Mouse (Mus musculus) hindbrain, postnatal 0 days (tissue): ENCODE results near the gene Itpr2. TPM values are rescaled to one million over a fixed set of nuclear protein-coding genes. Genes with fewer than 3 reads are reported as not detected.

ENCODE experiments used
- ATAC-seq: fragments of 200-750 bp; cut with Nextera tagmentation; 2 replicates; pipeline ENCODE4 v1.8.0; 2017; ENCODE audit warnings: mild to moderate bottlenecking, moderate TSS enrichment, moderate library complexity
- DNase-seq: peaks from one replicate; pipeline ENCODE4 v3.0.0-alpha.2; 2015; ENCODE audit warnings: low spot score
- H3K27ac ChIP-seq: fragments of 300-500 bp; sonication (generic); 2 replicates; pipeline ENCODE4 v1.5.1; 2014; ENCODE audit warnings: mild to moderate bottlenecking
- H3K27me3 ChIP-seq: fragments of 300-500 bp; sonication (generic); 2 replicates; pipeline ENCODE4 v1.6.1; 2014; ENCODE audit warnings: low read length, mixed read lengths; ENCODE audit not compliant: insufficient read depth
- H3K36me3 ChIP-seq: fragments of 300-500 bp; sonication (generic); 2 replicates; pipeline ENCODE4 v1.6.1; 2014; ENCODE audit warnings: low read length, mixed read lengths; ENCODE audit not compliant: insufficient read depth
- H3K4me1 ChIP-seq: fragments of 300-500 bp; sonication (generic); 2 replicates; pipeline ENCODE4 v1.6.1; 2014; ENCODE audit warnings: antibody characterized with exemption, low read length, mixed read lengths; ENCODE audit not compliant: insufficient read depth
- H3K4me2 ChIP-seq: fragments of 300-500 bp; sonication (generic); 2 replicates; pipeline ENCODE4 v1.6.1; 2014; ENCODE audit warnings: low read depth, mild to moderate bottlenecking, low read length, moderate library complexity, mixed read lengths
- H3K4me3 ChIP-seq: fragments of 300-500 bp; sonication (generic); 2 replicates; pipeline ENCODE4 v1.5.1; 2014; ENCODE audit warnings: low read length
- H3K9ac ChIP-seq: fragments of 300-500 bp; sonication (generic); replicated peaks from 2 replicates; pipeline ENCODE4 v1.6.1; 2014; ENCODE audit warnings: mild to moderate bottlenecking, low read length, moderate library complexity, mixed read lengths
- H3K9me3 ChIP-seq: fragments of 300-500 bp; sonication (generic); 2 replicates; pipeline ENCODE4 v1.6.1; 2016; ENCODE audit warnings: low read length, mixed read lengths
- CTCF ChIP-seq: IDR thresholded peaks from 2 replicates; pipeline ENCODE4 v1.5.1; 2016; ENCODE audit warnings: antibody characterized with exemption, control low read depth, low read depth
- WGBS: fragments of 180-500 bp; shearing (Covaris S2); extraction: QIAGEN DNeasy Blood & Tissue Kit; methylation state at CpG from one replicate; pipeline ENCODE4 v1.1.7; 2014; 5-methylcytosine and 5-hydroxymethylcytosine counted together
- polyA plus RNA-seq: library from polyadenylated mRNA; unstranded; fragments of >200 nt; fragmentation: Nextera tagmentation; extraction: Ambion mirVana; gene quantifications from 2 replicates; pipeline ENCODE4 v1.2.1, GENCODE M21; 2015
- total RNA-seq: library from RNA; depleted of rRNA; stranded (reverse); fragments of >200 nt; gene quantifications from 2 replicates; pipeline ENCODE4 v1.2.3, GENCODE M21; 2014

The Itpr2 gene
- total and polyA plus RNA-seq, 2 experiments from 2014 or later: 15.3 to 15.7 TPM

DNA sequence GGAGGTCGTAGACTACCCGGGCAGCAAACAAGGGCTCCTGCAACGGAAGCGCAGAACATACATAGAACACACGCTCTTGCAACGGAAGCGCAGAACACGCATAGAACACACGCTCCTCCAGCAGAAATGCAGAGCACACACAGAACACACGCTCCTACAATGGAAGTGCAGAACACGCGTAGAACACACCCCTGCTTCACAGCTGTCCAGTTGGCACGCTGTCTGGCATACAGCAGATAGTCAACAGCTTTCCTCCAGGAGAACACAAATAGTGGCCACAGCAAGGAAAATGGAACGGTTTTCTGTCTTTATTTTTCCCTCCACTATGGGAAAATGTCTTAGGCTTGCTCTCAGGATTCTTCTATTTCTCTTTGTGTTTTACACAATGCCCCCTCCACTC, 344.9 kb downstream of the Itpr2 start:
- 95% methylated on average over 14 of the region's 14 CpGs for WGBS
- H3K4me1 ChIP-seq: no peaks in the 10 kb centered on the region
- no peak overlapping the region for H3K27ac ChIP-seq
- no peak for TF ChIP-seq CTCF
- H3K4me2 ChIP-seq: no peak overlapping the region
- no peak overlapping the region for H3K4me3 ChIP-seq
- ATAC-seq (no peak), DNase-seq (no peak)
- H3K9ac ChIP-seq: no peak overlapping the region
- H3K36me3 ChIP-seq: no peaks in the 10 kb centered on the region
- H3K27me3 ChIP-seq: no peaks in the 10 kb centered on the region
- H3K9me3 ChIP-seq: no peaks in the 10 kb centered on the region

DNA sequence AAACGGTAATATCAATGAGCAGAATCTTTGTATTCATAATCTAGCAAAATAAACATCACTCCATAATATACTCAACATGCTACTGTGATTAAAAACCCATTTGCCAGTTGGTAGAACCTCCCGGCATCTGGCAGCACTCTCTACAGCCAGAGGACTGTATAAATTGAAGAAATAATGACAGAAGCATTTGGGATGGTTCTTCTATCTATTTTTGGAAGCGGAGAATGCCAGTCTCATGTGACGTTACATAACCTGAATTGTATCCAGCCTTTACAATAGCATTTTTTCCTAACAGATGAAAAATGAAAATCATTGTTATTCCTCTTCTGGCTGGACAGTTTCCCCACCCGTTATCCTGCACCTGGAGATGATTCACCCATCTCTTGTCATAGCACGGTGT, 345.5 kb downstream of the Itpr2 start:
- 76% methylated on average over 6 of the region's 6 CpGs for WGBS
- DNase-seq (no peak), ATAC-seq (no peak)
- TF ChIP-seq CTCF: no peak
- Histone ChIP-seq H3K4me3 (no peak overlapping the region), H3K4me1 (no peaks in the 10 kb centered on the region), H3K4me2 (no peak overlapping the region), H3K9me3 (no peaks in the 10 kb centered on the region), H3K9ac (no peak overlapping the region), H3K36me3 (no peaks in the 10 kb centered on the region), H3K27ac (no peak overlapping the region), H3K27me3 (no peaks in the 10 kb centered on the region)

GRCm38 (mm10) chr6:146155156-146155734, 346.8 kb downstream of the Itpr2 start:
- no peak for DNase-seq
- no peak overlapping the region for H3K9ac ChIP-seq
- WGBS: 69% methylated on average over 8 of the region's 8 CpGs
- peak; percentile 19; the same call in 1 of the 2 replicates for TF ChIP-seq CTCF
- H3K27me3 ChIP-seq: no peaks in the 10 kb centered on the region
- no peaks in the 10 kb centered on the region for H3K4me1 ChIP-seq
- H3K36me3 ChIP-seq: no peaks in the 10 kb centered on the region
- no peak for ATAC-seq
- H3K27ac ChIP-seq: no peak overlapping the region
- no peak overlapping the region for H3K4me3 ChIP-seq
- no peak overlapping the region for H3K4me2 ChIP-seq
- no peaks in the 10 kb centered on the region for H3K9me3 ChIP-seq

- H3K4me2 ChIP-seq: no peak overlapping the region
- ATAC-seq: no peak
- 85% methylated on average over 5 of the region's 5 CpGs for WGBS
Observed at GRCm38 (mm10) chr6:146152843-146153242, 349.2 kb downstream of the Itpr2 start.

GRCm38 (mm10) chr6:146140966-146141585, 360.9 kb downstream of the Itpr2 start:
- Histone ChIP-seq H3K9ac (no peak overlapping the region), H3K27ac (no peak overlapping the region), H3K27me3 (no peaks in the 10 kb centered on the region), H3K4me2 (no peak overlapping the region), H3K4me1 (peaks cover 12% of the 10 kb centered on the region), H3K9me3 (0 out of 2 replicates have a peak, but pooled peaks cover 2% of the 10 kb centered on the region), H3K36me3 (no peaks in the 10 kb centered on the region), H3K4me3 (no peak overlapping the region)
- no peak for ATAC-seq
- 85% methylated on average over 4 of the region's 4 CpGs for WGBS
- TF ChIP-seq CTCF: no peak
- DNase-seq: no peak

More at GRCm38 (mm10) chr6:146152843-146153242, 349.2 kb downstream of the Itpr2 start:
- H3K9ac ChIP-seq: no peak overlapping the region
- no peak overlapping the region for H3K27ac ChIP-seq
- DNase-seq: no peak
- no peak overlapping the region for H3K4me3 ChIP-seq
- TF ChIP-seq CTCF: no peak
- no peaks in the 10 kb centered on the region for H3K9me3 ChIP-seq
- H3K4me1 ChIP-seq: no peaks in the 10 kb centered on the region
- no peaks in the 10 kb centered on the region for H3K27me3 ChIP-seq
- H3K36me3 ChIP-seq: no peaks in the 10 kb centered on the region

- Histone ChIP-seq H3K4me2 (no peak overlapping the region), H3K4me1 (peaks cover 12% of the 10 kb centered on the region)
- 73% methylated on average over 6 of the region's 6 CpGs for WGBS
Observed at GRCm38 (mm10) chr6:146140171-146140570, 361.9 kb downstream of the Itpr2 start.

GRCm38 (mm10) chr6:146136646-146137045, 365.4 kb downstream of the Itpr2 start:
- Histone ChIP-seq H3K9me3 (no peaks in the 10 kb centered on the region), H3K4me3 (no peak overlapping the region), H3K27ac (peak overlapping the region; percentile 78), H3K9ac (no peak overlapping the region; the same call in 1 of the 2 replicates), H3K27me3 (no peaks in the 10 kb centered on the region), H3K36me3 (no peaks in the 10 kb centered on the region), H3K4me1 (peaks cover 12% of the 10 kb centered on the region), H3K4me2 (0 out of 2 replicates have a peak overlapping the region, but pooled peaks have one; percentile 17)
- no peak; the same call in 1 of the 2 replicates for TF ChIP-seq CTCF
- DNase-seq (peak; percentile 84), ATAC-seq (peak; percentile 96)
- 13% methylated on average over 4 of the region's 4 CpGs for WGBS

More at GRCm38 (mm10) chr6:146140171-146140570, 361.9 kb downstream of the Itpr2 start:
- no peak overlapping the region for H3K4me3 ChIP-seq
- no peak for ATAC-seq
- 0 out of 2 replicates have a peak overlapping the region, but pooled peaks have one; percentile 20 for H3K27ac ChIP-seq
- H3K9me3 ChIP-seq: no peaks in the 10 kb centered on the region
- no peaks in the 10 kb centered on the region for H3K36me3 ChIP-seq
- no peak overlapping the region for H3K9ac ChIP-seq
- no peak for DNase-seq
- no peaks in the 10 kb centered on the region for H3K27me3 ChIP-seq
- TF ChIP-seq CTCF: no peak
